Mouse (Mus musculus): ENCODE results near the gene Bglap3.

Bglap3 gene

GRCm38 (mm10) chr3:88334902-88335435, 37.6 kb downstream of the Bglap3 start:
- DNase-seq = no peak

GRCm38 (mm10) chr3:88334029-88334658, 38.4 kb downstream of the Bglap3 start:
- DNase-seq = no peak

- peak; percentile 71 for DNase-seq
Observed at GRCm38 (mm10) chr3:88331282-88331681, 41.3 kb downstream of the Bglap3 start.

GRCm38 (mm10) chr3:88328956-88329355, 43.6 kb downstream of the Bglap3 start:
- DNase-seq = no peak

GRCm38 (mm10) chr3:88324951-88325405, 47.6 kb downstream of the Bglap3 start, which contains the start of gene Glmp:
Gene Glmp (plus strand): TSS chr3:88325023.
- peak; percentile 56 for DNase-seq

Measured in thymus, postnatal 4 days (tissue).